Mouse (Mus musculus): ENCODE measurements around the gene Mmadhc.

DNA sequence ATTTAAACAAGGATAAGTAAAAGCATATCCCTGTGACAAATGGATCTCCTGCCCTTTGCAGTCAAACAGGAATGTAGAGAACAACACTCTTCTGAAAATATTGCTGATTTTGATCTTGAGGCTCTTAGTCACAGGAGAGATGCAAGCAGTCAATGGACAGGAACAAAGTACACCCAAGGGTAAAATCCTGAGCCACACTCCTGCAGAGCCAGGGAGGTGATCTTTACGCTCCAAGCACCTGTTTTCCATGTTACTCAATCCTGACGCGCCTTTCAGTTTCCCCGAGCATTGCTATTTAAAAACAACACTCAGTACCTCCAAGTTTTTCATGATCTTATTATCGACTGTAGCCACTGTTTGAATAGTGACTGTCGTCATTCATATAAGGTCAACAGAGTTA is 23.2 kb downstream of the Mmadhc start:
- TF ChIP-seq CTCF (IDR thresholded peaks at IDR 0.05; ENCODE audit: insufficient read depth, low read length) (no peak), POLR2A (IDR thresholded peaks at IDR 0.05; ENCODE audit: borderline replicate concordance, extremely low read depth, low read depth, low read length) (no peak)
